Mouse (Mus musculus) hindbrain, postnatal 0 days (tissue): ENCODE measurements around the gene Optn. TPM values are rescaled to one million over a fixed set of nuclear protein-coding genes. Genes with fewer than 3 reads are reported as not detected.
A peak's percentile ranks its signal among the peaks of the same experiment; 100 is the strongest.

Experiments
- ATAC-seq: fragments of 200-750 bp; cut with Nextera tagmentation; 2 replicates; pipeline ENCODE4 v1.8.0; 2017; ENCODE audit warnings: mild to moderate bottlenecking, moderate TSS enrichment, moderate library complexity
- DNase-seq: peaks from one replicate; pipeline ENCODE4 v3.0.0-alpha.2; 2015; ENCODE audit warnings: low spot score
- H3K27ac ChIP-seq: fragments of 300-500 bp; sonication (generic); 2 replicates; pipeline ENCODE4 v1.5.1; 2014; ENCODE audit warnings: mild to moderate bottlenecking
- H3K27me3 ChIP-seq: fragments of 300-500 bp; sonication (generic); 2 replicates; pipeline ENCODE4 v1.6.1; 2014; ENCODE audit warnings: low read length, mixed read lengths; ENCODE audit not compliant: insufficient read depth
- H3K36me3 ChIP-seq: fragments of 300-500 bp; sonication (generic); 2 replicates; pipeline ENCODE4 v1.6.1; 2014; ENCODE audit warnings: low read length, mixed read lengths; ENCODE audit not compliant: insufficient read depth
- H3K4me1 ChIP-seq: fragments of 300-500 bp; sonication (generic); 2 replicates; pipeline ENCODE4 v1.6.1; 2014; ENCODE audit warnings: antibody characterized with exemption, low read length, mixed read lengths; ENCODE audit not compliant: insufficient read depth
- H3K4me2 ChIP-seq: fragments of 300-500 bp; sonication (generic); 2 replicates; pipeline ENCODE4 v1.6.1; 2014; ENCODE audit warnings: low read depth, mild to moderate bottlenecking, low read length, moderate library complexity, mixed read lengths
- H3K4me3 ChIP-seq: fragments of 300-500 bp; sonication (generic); 2 replicates; pipeline ENCODE4 v1.5.1; 2014; ENCODE audit warnings: low read length
- H3K9ac ChIP-seq: fragments of 300-500 bp; sonication (generic); replicated peaks from 2 replicates; pipeline ENCODE4 v1.6.1; 2014; ENCODE audit warnings: mild to moderate bottlenecking, low read length, moderate library complexity, mixed read lengths
- H3K9me3 ChIP-seq: fragments of 300-500 bp; sonication (generic); 2 replicates; pipeline ENCODE4 v1.6.1; 2016; ENCODE audit warnings: low read length, mixed read lengths
- CTCF ChIP-seq: IDR thresholded peaks from 2 replicates; pipeline ENCODE4 v1.5.1; 2016; ENCODE audit warnings: antibody characterized with exemption, control low read depth, low read depth
- WGBS: fragments of 180-500 bp; shearing (Covaris S2); extraction: QIAGEN DNeasy Blood & Tissue Kit; methylation state at CpG from one replicate; pipeline ENCODE4 v1.1.7; 2014; 5-methylcytosine and 5-hydroxymethylcytosine counted together
- polyA plus RNA-seq: library from polyadenylated mRNA; unstranded; fragments of >200 nt; fragmentation: Nextera tagmentation; extraction: Ambion mirVana; gene quantifications from 2 replicates; pipeline ENCODE4 v1.2.1, GENCODE M21; 2015
- total RNA-seq: library from RNA; depleted of rRNA; stranded (reverse); fragments of >200 nt; gene quantifications from 2 replicates; pipeline ENCODE4 v1.2.3, GENCODE M21; 2014

Optn gene
- total and polyA plus RNA-seq, 2 experiments from 2014 or later, result 39.2 to 39.3 TPM

DNA sequence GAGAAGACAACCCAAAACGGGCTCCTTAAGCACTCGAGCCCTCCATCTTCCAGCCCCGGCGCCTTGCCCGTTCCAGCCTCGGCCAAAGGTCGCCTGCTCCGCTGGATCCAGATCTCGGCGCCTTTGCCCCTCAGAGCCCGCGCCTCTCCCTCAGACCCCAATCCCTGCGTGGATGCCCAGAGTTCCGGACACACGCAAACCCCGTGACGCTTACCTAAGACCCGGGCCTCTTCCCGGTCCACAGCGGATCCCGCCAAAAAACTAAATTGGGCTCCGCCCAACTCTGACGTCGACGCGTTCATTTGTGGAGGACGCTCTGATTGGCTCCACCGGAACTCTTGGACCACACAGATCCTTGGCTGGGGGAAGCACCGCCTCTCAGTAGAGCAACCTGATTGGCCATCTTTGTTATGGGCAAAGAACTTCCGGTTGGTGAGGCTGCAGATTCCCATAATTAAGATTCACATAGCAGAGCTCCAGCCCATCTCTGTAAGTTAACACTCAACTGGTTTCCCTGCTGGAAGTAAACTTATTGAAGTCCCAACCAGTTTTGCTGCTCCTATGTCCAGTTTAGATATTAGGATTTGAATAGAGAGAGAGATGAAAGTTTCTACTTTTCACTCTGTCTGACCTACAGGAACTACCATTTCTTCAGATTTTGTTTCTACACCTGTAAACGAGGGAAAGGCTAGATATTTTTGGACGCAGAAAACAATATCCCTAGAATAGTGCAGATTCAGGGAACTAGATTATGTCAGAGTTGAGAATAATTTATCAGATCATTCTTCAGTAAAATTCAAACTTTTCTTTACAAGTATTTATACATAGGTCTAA lies 51.1 kb downstream of the Optn start, which contains the start of gene Mcm10:
TSS of gene Mcm10 (minus strand) at position 301 of the 834 bp plus-strand sequence.
- 4% methylated on average over 32 of the region's 32 CpGs for WGBS
- peak within 1 kb of the TSS; percentile 66 for H3K4me2 ChIP-seq
- TF ChIP-seq CTCF, result no peak

GRCm38 (mm10) chr2:5011898-5012490 lies 51.9 kb downstream of the Optn start:
- no peak for DNase-seq
- no peaks in the 10 kb centered on the region for H3K27me3 ChIP-seq
- no peak overlapping the region for H3K27ac ChIP-seq
- peak overlapping the region; percentile 34; the same call in 1 of the 2 replicates for H3K9ac ChIP-seq
- no peaks in the 10 kb centered on the region for H3K36me3 ChIP-seq
- TF ChIP-seq CTCF, result no peak
- peak overlapping the region; percentile 43 for H3K4me3 ChIP-seq
- H3K4me1 ChIP-seq, result 0 out of 2 replicates have a peak, but pooled peaks cover 4% of the 10 kb centered on the region
- no peak for ATAC-seq
- peak overlapping the region; percentile 66 for H3K4me2 ChIP-seq
- WGBS, result 14% methylated on average over 8 of the region's 8 CpGs
- no peaks in the 10 kb centered on the region for H3K9me3 ChIP-seq

More for the DNA sequence above, 51.1 kb downstream of the Optn start, which contains the start of gene Mcm10:
- H3K4me1 ChIP-seq, result 0 out of 2 replicates have a peak, but pooled peaks cover 4% of the 10 kb centered on the region
- peak; percentile 100 for ATAC-seq
- peak; percentile 98 for DNase-seq
- peak within 1 kb of the TSS; percentile 34; the same call in 1 of the 2 replicates for H3K9ac ChIP-seq
- peak within 1 kb of the TSS; percentile 43 for H3K4me3 ChIP-seq
- no peaks in the 10 kb centered on the region for H3K27me3 ChIP-seq
- no peak within 1 kb of the TSS for H3K27ac ChIP-seq
- H3K36me3 ChIP-seq, result no peaks in the 10 kb centered on the region
- no peaks in the 10 kb centered on the region for H3K9me3 ChIP-seq

DNA sequence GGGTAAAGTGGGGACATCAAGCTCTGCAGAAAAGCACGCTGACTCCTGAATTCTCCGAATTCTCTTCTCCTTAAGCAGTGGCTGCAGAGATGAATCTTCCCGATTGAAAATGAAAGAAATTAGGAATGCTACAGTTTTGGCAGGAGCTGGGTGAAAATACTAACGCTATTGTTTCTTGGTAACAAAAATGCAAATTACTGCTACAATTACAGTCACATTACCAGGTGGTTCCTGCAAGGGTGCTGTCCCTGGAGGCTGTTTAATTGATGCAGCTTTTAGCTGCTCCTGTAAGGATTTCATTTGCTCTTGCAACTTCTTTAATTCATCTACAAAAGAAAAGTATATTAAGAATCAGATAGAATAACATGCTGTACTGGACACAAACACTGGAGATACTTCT lies 56.7 kb downstream of the Optn start:
- Histone ChIP-seq H3K36me3 (no peaks in the 10 kb centered on the region), H3K27me3 (no peaks in the 10 kb centered on the region), H3K4me1 (0 out of 2 replicates have a peak, but pooled peaks cover 4% of the 10 kb centered on the region), H3K4me2 (no peak overlapping the region), H3K9me3 (no peaks in the 10 kb centered on the region), H3K4me3 (no peak overlapping the region), H3K9ac (no peak overlapping the region), H3K27ac (no peak overlapping the region)
- ATAC-seq (no peak), DNase-seq (no peak)
- 84% methylated on average over 4 of the region's 4 CpGs for WGBS
- TF ChIP-seq CTCF, result no peak

DNA sequence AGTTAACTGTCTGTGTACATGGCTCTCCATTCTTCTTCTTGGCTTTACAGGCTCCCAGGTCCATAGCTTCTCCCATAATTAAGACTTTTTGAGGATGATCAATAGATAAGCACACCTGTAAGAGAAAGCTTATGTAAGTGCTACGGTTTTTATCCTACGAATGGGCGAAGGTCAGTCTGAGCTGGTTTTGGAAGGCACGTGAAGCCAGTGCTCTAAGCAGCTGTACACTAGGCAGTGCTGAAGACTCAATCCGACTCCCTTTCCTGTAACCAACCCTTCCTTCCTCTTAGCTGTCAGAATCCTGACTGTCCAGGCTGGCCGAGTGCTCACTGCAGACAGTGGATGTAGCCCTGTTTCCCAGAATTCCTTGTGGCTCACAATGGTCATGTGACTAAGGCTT lies 62.6 kb downstream of the Optn start:
- no peaks in the 10 kb centered on the region for H3K4me1 ChIP-seq
- no peaks in the 10 kb centered on the region for H3K9me3 ChIP-seq
- 94% methylated on average over 6 of the region's 6 CpGs for WGBS
- H3K4me2 ChIP-seq, result no peak overlapping the region
- H3K4me3 ChIP-seq, result no peak overlapping the region
- no peak for TF ChIP-seq CTCF
- no peak overlapping the region for H3K9ac ChIP-seq
- no peak overlapping the region for H3K27ac ChIP-seq
- ATAC-seq, result no peak
- H3K36me3 ChIP-seq, result no peaks in the 10 kb centered on the region
- no peak for DNase-seq
- no peaks in the 10 kb centered on the region for H3K27me3 ChIP-seq

DNA sequence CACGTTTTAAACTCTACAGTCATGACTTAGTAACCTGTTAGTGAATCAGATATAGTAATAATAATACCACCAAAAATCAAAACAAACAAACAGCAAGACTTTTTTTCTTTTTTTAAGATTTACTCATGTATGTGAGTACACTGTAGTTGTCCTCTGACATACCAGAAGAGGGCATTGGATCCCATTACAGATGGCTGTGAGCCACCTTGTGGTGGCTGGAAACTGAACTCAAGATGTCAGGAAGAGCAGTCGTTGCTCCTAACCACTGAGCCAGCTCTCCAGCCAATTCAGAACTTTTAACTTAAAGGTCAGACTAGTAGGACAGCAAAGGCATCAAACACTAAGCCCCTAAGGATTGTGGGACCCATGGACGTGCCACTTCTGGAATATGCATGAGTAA lies 64.9 kb downstream of the Optn start:
- WGBS, result 79% methylated on average over 3 of the region's 3 CpGs

DNA sequence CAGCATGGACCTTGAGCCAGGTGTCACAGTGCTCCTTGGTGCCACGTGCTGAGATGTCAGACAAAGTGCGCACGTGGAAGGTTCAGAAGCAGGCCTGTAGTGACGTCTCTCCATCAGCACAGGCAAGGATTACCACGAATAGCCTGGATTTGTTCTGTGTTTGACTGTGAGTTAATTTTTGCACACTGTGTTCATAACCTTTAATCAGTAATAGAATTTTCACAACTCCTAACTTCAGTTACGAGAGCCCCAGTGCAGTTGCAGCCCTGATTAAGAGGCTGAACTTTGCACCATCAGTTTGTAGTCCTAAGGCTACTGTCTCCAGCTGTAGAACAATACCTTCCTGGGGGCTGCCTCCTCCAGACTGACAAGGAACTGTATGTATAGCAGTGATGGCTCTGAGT lies 67.4 kb downstream of the Optn start:
- Histone ChIP-seq H3K27ac (no peak overlapping the region), H3K4me3 (no peak overlapping the region), H3K9me3 (no peaks in the 10 kb centered on the region), H3K27me3 (no peaks in the 10 kb centered on the region), H3K9ac (no peak overlapping the region), H3K4me1 (no peaks in the 10 kb centered on the region), H3K4me2 (no peak overlapping the region), H3K36me3 (no peaks in the 10 kb centered on the region; the same call in 1 of the 2 replicates)
- ATAC-seq, result no peak
- no peak for DNase-seq
- no peak for TF ChIP-seq CTCF
- WGBS, result 90% methylated on average over 6 of the region's 6 CpGs

More for the DNA sequence above, 64.9 kb downstream of the Optn start:
- DNase-seq (peak; percentile 15), ATAC-seq (no peak)
- Histone ChIP-seq H3K9ac (no peak overlapping the region), H3K27me3 (no peaks in the 10 kb centered on the region), H3K4me3 (no peak overlapping the region), H3K4me1 (no peaks in the 10 kb centered on the region), H3K36me3 (no peaks in the 10 kb centered on the region; the same call in 1 of the 2 replicates), H3K4me2 (no peak overlapping the region), H3K27ac (no peak overlapping the region), H3K9me3 (no peaks in the 10 kb centered on the region)
- peak; percentile 60 for TF ChIP-seq CTCF
